Mouse (Mus musculus): ENCODE measurements around the gene Supt3.

The Supt3 gene

GRCm38 (mm10) chr17:45118565-45119471 is 341.9 kb downstream of the Supt3 start:
- no peak for DNase-seq (ENCODE audit: extremely low spot score, low read depth, low spot score)

GRCm38 (mm10) chr17:45119609-45120201 is 342.8 kb downstream of the Supt3 start:
- no peak for DNase-seq (ENCODE audit: extremely low spot score, low read depth, low spot score)

GRCm38 (mm10) chr17:45123856-45124255 is 346.9 kb downstream of the Supt3 start:
- DNase-seq (ENCODE audit: extremely low spot score, low read depth, low spot score): no peak

- no peak for DNase-seq (ENCODE audit: extremely low spot score, low read depth, low spot score)
Observed at GRCm38 (mm10) chr17:45128611-45129010, 351.7 kb downstream of the Supt3 start.

GRCm38 (mm10) chr17:45133501-45134400 is 356.8 kb downstream of the Supt3 start:
- no peak for DNase-seq (ENCODE audit: extremely low spot score, low read depth, low spot score)

GRCm38 (mm10) chr17:45136491-45136890 is 359.5 kb downstream of the Supt3 start:
- no peak for DNase-seq (ENCODE audit: extremely low spot score, low read depth, low spot score)

GRCm38 (mm10) chr17:45143043-45143442 is 366.1 kb downstream of the Supt3 start:
- DNase-seq (ENCODE audit: extremely low spot score, low read depth, low spot score): no peak

- no peak for DNase-seq (ENCODE audit: extremely low spot score, low read depth, low spot score)
Observed at GRCm38 (mm10) chr17:45144656-45145055, 367.7 kb downstream of the Supt3 start.

- DNase-seq (ENCODE audit: extremely low spot score, low read depth, low spot score): no peak
Observed at GRCm38 (mm10) chr17:45151312-45151929, 374.5 kb downstream of the Supt3 start.

- DNase-seq (ENCODE audit: extremely low spot score, low read depth, low spot score): no peak
Observed at GRCm38 (mm10) chr17:45153721-45154120, 376.8 kb downstream of the Supt3 start.

GRCm38 (mm10) chr17:45158171-45158691 is 381.3 kb downstream of the Supt3 start:
- no peak for DNase-seq (ENCODE audit: extremely low spot score, low read depth, low spot score)

GRCm38 (mm10) chr17:45160651-45161050 is 383.7 kb downstream of the Supt3 start:
- DNase-seq (ENCODE audit: extremely low spot score, low read depth, low spot score): no peak

- DNase-seq (ENCODE audit: extremely low spot score, low read depth, low spot score): no peak
Observed at GRCm38 (mm10) chr17:45165741-45166140, 388.8 kb downstream of the Supt3 start.

All from hindlimb bud, embryonic 11.5 days (tissue).